Mouse (Mus musculus): Measurements from ENCODE around the gene Snx3. TPM values are rescaled to one million over a fixed set of nuclear protein-coding genes. Genes with fewer than 3 reads are reported as not detected.

The Snx3 gene
- polyA plus RNA-seq, 1 experiment: 174 TPM

DNA sequence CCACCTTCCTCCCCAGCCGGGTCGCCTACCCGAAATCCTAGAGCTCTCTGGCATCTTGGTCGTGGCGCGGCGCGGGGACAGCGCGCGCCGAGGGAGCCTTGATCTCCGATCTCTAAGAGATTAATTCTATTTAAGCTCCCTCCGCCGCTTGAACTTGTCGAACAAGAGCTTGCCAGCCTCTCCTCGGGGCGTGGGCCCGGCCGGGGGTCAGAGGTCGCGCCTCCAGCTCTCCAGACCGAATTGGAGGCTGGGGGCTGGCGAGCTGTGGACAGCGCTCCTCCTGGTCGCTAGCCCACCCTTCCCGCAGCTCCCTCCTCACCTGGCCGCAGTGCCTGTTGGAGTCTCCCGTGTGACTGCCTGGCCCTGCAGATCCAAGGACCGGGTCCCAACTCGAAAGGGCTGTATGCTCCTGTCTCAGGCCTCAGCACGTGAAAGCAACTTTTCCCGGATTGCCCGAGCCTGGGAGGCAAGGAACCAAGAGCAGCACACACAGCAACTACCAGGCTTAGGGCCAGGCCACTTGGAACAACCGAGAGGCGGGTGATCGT lies 82.7 kb downstream of the Snx3 start:
- Histone ChIP-seq H3K36me3 (ENCODE audit: control insufficient read depth, insufficient read depth) (no peaks in the 10 kb centered on the region), H3K4me3 (ENCODE audit: insufficient read depth, poor library complexity, severe bottlenecking) (no peak overlapping the region), H3K79me3 (ENCODE audit: low read depth) (no peaks in the 10 kb centered on the region), H3K27me3 (ENCODE audit: control insufficient read depth, insufficient read depth, insufficient read length) (peaks cover 96% of the 10 kb centered on the region), H3K79me2 (ENCODE audit: control insufficient read depth, insufficient read depth) (no peaks in the 10 kb centered on the region), H3ac (ENCODE audit: control insufficient read depth, insufficient read length, low read depth) (no peak overlapping the region)
- TF ChIP-seq USF1 (IDR thresholded peaks at IDR 0.05; ENCODE audit: low read depth) (no peak), CEBPB (IDR thresholded peaks at IDR 0.05; ENCODE audit: low read depth) (no peak)

Other genes starting within 250 kb of the Snx3 start
- 4.8 TPM for gene Foxo3, start 225.3 kb upstream of the Snx3 start, polyA plus RNA-seq (2012; fragmentation: generic; extraction: Trizol)
- 4.7 TPM for gene Afg1l, start 23.5 kb upstream of the Snx3 start, polyA plus RNA-seq (2012; fragmentation: generic; extraction: Trizol)
- not detected for gene Nr2e1, start 81.6 kb downstream of the Snx3 start, polyA plus RNA-seq (2012; fragmentation: generic; extraction: Trizol)
- 7.7 TPM for gene Ostm1, start 81.8 kb downstream of the Snx3 start, polyA plus RNA-seq (2012; fragmentation: generic; extraction: Trizol)

Data from C2C12 (cell line).